Mouse (Mus musculus): ENCODE results near the gene Eva1b. TPM values are rescaled to one million over a fixed set of nuclear protein-coding genes. Genes with fewer than 3 reads are reported as not detected.
A peak's percentile ranks its signal among the peaks of the same experiment; 100 is the strongest.

Eva1b gene
- total RNA-seq, 2 experiments from 2014 or later = 6.8 to 8.0 TPM

GRCm38 (mm10) chr4:126117116-126117515 is 30.4 kb upstream of the Eva1b start:
- DNase-seq (ENCODE audit: extremely low spot score in 1 of 2, low spot score in 2 of 2) = no peak
- intact Hi-C loops (cut with DNase I) = no loop called here

GRCm38 (mm10) chr4:126118651-126119050 is 28.9 kb upstream of the Eva1b start:
- intact Hi-C loops (cut with DNase I) = no loop called here

DNA sequence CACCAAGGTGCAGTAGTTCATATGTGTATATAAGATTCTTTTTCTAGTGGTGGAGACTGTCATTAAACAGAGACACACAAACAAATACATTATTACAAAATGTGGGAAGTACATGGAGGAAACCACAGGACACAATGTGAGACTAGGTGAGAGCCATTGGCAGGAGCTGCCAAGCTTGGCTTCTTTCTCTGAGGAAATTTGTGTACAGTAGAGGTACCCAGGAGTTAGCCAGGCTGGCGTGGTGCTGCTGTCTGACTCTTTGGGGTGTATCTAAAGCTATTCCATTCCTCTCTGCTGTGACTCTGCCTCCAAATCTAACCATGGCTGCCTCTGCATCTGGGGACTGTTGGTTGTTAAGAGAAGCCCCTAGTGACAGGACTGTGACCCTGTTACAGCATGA is 28.5 kb upstream of the Eva1b start:
- no peak for DNase-seq (ENCODE audit: extremely low spot score in 1 of 2, low spot score in 2 of 2)
- intact Hi-C loops (cut with DNase I) = no loop called here

More at GRCm38 (mm10) chr4:126118651-126119050, 28.9 kb upstream of the Eva1b start:
- peak in 1 of 2 experiments; percentile 68 for DNase-seq (ENCODE audit: extremely low spot score in 1 of 2, low spot score in 2 of 2)

DNA sequence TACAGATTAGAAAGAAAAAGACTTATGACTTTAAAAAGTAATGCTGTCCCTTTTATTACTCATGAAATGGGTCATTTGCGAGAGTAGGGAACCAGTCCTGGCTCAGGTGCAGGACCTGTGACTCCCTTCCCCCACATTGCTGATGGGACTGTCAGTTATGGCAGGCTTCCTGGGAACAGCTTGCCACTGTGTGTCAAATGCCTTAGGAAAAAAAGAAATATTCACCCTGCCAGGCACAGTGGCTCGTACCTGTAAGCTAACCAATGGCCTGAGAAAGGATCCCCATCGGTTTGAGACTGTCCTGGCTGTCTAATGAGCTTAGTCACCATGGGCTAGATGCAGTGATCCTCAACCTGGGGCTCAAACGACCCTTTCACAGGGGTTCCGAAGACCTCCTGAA is 27.5 kb upstream of the Eva1b start:
- intact Hi-C loops (cut with DNase I) = no loop called here

DNA sequence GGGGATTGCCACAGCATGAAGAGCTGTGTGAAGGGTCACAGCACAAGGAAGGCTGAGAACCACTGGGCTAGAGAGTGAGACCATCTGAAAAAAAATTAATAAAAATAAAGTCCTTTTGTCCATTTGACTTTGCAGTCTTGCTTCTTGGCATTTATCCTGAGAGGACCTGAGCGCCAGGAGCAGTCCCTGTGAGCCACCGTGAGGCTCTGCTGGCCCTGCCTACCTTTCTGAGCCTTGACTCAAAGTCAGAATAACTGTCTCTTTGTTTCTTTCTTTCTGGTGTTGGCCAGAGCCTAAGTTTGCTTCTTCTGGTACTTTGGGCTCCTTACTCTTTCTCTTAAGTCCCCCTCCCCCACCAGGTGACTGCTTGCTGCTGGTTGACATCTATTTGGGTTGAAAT is 27.0 kb upstream of the Eva1b start:
- intact Hi-C loops (cut with DNase I) = no loop called here
- DNase-seq (ENCODE audit: extremely low spot score in 1 of 2, low spot score in 2 of 2) = no peak

More for the DNA sequence above, 27.5 kb upstream of the Eva1b start:
- no peak for DNase-seq (ENCODE audit: extremely low spot score in 1 of 2, low spot score in 2 of 2)

DNA sequence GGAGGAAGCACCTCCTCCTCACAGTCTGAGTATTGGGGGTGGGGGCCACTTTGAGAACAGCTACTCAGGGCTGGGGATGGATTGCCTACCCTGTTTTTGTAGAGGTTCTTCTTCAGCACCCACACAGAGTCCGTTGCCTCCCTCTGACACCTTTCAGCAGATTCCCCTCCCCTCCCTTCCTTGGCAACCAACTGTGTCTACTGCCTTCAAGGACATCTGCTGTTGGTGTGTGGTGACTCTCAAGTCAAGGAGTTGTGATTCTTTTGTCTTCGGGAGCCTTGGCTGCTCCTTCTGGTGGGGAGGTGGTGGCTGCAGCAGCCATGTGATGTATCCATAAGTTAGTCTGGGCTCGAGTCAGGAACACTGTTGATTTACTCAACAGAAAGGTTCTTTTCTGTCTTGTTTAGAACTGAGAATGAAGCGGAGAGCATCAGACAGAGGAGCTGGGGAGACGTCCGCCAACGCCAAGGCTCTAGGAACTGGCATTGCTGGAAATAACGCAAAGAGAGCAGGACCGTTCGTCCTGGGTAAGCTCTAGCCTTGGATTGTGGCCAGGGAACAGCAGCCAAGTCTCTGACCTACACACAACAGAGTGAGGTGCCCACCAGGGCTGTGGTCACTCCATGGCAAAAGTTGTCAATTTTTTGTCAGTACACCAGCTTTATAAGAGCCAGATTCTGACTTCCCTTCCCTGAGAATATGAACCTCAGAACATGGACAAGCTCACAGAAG is 24.1 kb upstream of the Eva1b start:
- intact Hi-C loops (cut with DNase I) = no loop called here
- no peak for DNase-seq (ENCODE audit: extremely low spot score in 1 of 2, low spot score in 2 of 2)

- intact Hi-C loops (cut with DNase I) = no loop called here
- peak in 1 of 2 experiments; percentile 82 for DNase-seq (ENCODE audit: extremely low spot score in 1 of 2, low spot score in 2 of 2)
Measured at GRCm38 (mm10) chr4:126130502-126130901, 17.0 kb upstream of the Eva1b start.

- peak; percentile 78 to 80 for DNase-seq (ENCODE audit: extremely low spot score in 1 of 2, low spot score in 2 of 2)
- intact Hi-C loops (cut with DNase I) = no loop called here
Measured at GRCm38 (mm10) chr4:126131290-126132121, 16.0 kb upstream of the Eva1b start.

- intact Hi-C loops (cut with DNase I) = no loop called here
- DNase-seq (ENCODE audit: extremely low spot score in 1 of 2, low spot score in 2 of 2) = no peak
Measured at GRCm38 (mm10) chr4:126132636-126133264, 14.8 kb upstream of the Eva1b start.

GRCm38 (mm10) chr4:126134236-126134635 is 13.3 kb upstream of the Eva1b start:
- intact Hi-C loops (cut with DNase I) = no loop called here
- no peak for DNase-seq (ENCODE audit: extremely low spot score in 1 of 2, low spot score in 2 of 2)

DNA sequence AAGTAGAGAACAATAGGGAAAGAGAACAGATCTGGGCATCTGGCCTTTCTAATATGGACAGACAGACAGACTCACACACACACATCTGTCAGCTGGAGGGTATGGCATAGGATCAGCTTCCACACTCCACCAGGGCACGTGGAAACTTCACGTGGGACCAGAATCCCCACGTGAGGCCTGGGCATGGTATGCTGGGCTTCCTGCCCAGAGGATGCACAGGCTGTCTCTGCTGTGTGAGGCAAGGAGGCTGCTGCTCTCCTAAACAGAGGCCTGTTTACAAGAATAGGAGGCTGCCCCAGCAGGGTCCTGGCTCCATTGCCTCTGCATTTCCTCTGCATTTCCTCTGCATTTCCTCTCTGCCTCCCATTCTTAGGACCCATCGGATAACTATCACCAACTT is 12.9 kb upstream of the Eva1b start:
- intact Hi-C loops (cut with DNase I) = no loop called here
- DNase-seq (ENCODE audit: extremely low spot score in 1 of 2, low spot score in 2 of 2) = no peak

DNA sequence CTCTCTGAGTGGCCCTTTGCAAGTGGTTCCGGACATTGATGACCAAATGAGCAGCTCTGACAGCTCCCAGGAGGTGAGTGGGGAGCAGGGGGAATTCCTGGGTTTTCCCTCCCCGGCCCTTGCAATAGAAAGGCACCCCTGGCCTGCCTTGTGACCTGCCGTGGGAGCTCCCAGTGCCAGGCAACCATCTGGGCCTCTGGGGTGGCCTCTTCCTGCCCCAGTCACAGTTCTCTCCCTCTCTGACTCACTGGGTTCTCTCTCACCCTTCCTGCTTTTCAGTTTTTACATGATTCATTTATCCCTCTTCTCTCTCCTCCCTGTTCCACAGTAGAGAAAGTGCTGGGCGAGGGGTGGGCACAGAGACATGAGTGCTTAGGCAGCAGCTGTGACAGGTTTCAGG is 9.8 kb upstream of the Eva1b start:
- no peak for DNase-seq (ENCODE audit: extremely low spot score in 1 of 2, low spot score in 2 of 2)
- intact Hi-C loops (cut with DNase I) = no loop called here

GRCm38 (mm10) chr4:126141021-126141420 is 6.5 kb upstream of the Eva1b start:
- no peak for DNase-seq (ENCODE audit: extremely low spot score in 1 of 2, low spot score in 2 of 2)
- intact Hi-C loops (cut with DNase I) = no loop called here

DNA sequence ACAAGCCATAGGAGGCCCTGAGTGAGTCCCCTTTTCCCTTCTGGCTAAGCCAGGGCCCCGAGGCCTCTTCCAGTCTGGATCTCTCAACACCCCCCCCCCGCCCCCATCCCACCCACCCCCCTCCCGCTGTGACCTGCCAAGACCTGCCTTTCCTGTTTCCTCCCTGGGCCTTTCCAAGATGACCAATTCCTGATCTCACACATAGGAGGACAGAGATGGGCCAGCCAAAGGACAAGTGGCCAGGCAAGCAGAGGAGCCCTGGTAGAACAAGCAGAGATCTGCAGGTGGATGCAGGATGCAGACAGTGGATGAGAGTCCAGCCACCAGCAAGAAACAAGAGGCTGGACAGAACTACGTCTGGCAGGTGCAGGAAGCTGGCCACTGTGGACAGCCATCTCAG is 2.1 kb upstream of the Eva1b start:
- intact Hi-C loops (cut with DNase I) = no loop called here
- DNase-seq (ENCODE audit: extremely low spot score in 1 of 2, low spot score in 2 of 2) = no peak

DNA sequence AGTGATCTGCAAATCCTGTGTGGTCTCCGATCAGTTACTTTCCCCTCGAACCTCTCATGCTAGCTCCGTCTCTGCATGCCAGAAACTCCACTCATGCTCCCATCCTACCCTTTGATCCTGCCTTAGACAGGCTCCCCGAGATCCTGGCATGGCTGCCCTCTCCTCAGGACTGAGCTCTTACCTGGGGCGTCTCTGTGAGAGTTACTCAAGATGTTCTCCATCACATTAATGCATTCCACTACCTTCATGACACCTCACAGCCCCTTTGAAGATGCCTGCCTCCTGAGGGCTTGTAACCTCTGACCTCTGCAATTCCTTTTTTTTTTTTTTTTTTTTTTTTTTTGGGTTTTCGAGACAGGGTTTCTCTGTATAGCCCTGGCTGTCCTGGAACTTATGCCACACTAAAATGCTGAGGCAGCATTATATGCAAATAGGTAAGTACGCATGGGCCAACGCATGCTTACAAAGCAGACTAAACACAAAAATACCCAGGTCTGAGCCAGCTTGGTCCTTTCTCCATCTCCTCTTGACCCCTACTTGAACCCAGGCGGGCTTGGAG is 491 bp upstream of the Eva1b start:
- no peak for DNase-seq (ENCODE audit: extremely low spot score in 1 of 2, low spot score in 2 of 2)
- intact Hi-C loops (cut with DNase I) = no loop called here

GRCm38 (mm10) chr4:126148161-126148961 is 817 bp downstream of the Eva1b start:
- DNase-seq (ENCODE audit: extremely low spot score in 1 of 2, low spot score in 2 of 2) = peak in 1 of 2 experiments; percentile 87
- intact Hi-C loops (cut with DNase I) = no loop called here

- intact Hi-C loops (cut with DNase I) = no loop called here
- DNase-seq (ENCODE audit: extremely low spot score in 1 of 2, low spot score in 2 of 2) = no peak
Measured at GRCm38 (mm10) chr4:126149041-126149676, 1.6 kb downstream of the Eva1b start.

GRCm38 (mm10) chr4:126149798-126150197 is 2.3 kb downstream of the Eva1b start:
- intact Hi-C loops (cut with DNase I) = no loop called here
- DNase-seq (ENCODE audit: extremely low spot score in 1 of 2, low spot score in 2 of 2) = no peak
